ENCODE assay signal across 28 mouse cellular contexts in the genomic region with DNA sequence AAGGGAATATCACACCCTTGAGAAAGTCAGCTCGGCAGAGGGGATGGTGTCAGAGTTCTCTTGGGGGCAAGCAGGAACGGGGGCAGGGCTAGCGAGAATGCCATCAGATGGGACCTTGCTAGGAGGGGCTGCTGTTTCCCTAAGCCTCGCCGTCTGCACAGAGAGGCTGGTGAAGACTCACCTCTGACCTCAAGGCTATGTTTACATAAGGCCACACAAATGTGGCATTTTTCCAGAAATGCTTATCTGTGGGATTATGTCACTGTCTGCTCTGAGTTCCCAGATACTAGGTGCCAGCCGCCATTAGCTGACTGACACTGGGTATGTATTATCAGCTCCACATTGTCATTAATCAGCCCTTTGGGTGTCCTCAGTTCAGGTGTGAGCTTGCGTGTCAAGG. TPM values are rescaled to one million over a fixed set of nuclear protein-coding genes. Genes with fewer than 3 reads are reported as not detected.
DNase-seq lines count a peak whose midpoint lies in the region; ATAC-seq lines count a peak whose summit lies in the region.
"Had no signal": no experiment of that assay in that cellular context is flagged by ENCODE, and none has a peak within 500 bp of the region (broad histone marks: within the 10 kb centered on the region; RNA-seq: fewer than 3 reads in every experiment).

No protein-coding gene starts in this region.

- WGBS in hindbrain, embryonic 14.5 days, result 66% methylated on average over 7 of the region's 7 CpGs
- 55% methylated on average over 7 of the region's 7 CpGs for WGBS in hindbrain, embryonic 13.5 days
- 58% methylated on average over 7 of the region's 7 CpGs for WGBS in midbrain, embryonic 13.5 days
- WGBS in midbrain, embryonic 16.5 days, result 67% methylated on average over 7 of the region's 7 CpGs
- WGBS in liver, embryonic 16.5 days (ENCODE audit: insufficient replicate concordance), result 46% methylated on average over 7 of the region's 7 CpGs
- 45% methylated on average over 7 of the region's 7 CpGs for WGBS in kidney, embryonic 14.5 days

- 0 out of 2 replicates have a peak overlapping the region, but pooled peaks have one; percentile 22 for H3K27ac ChIP-seq in hindbrain, embryonic 14.5 days
- no peak overlapping the region; the same call in 1 of the 2 replicates for H3K27ac ChIP-seq in hindbrain, embryonic 13.5 days
- 0 out of 2 replicates have a peak overlapping the region, but pooled peaks have one; percentile 56 for H3K27ac ChIP-seq in midbrain, embryonic 13.5 days
- no peak overlapping the region; the same call in 1 of the 2 replicates for H3K27ac ChIP-seq in midbrain, embryonic 16.5 days (ENCODE audit: low read length)
- H3K27ac ChIP-seq in liver, embryonic 16.5 days (ENCODE audit: low read length), result no peak overlapping the region
- no peak overlapping the region for H3K27ac ChIP-seq in kidney, embryonic 14.5 days (ENCODE audit: low read depth, low read length)
- H3K27ac ChIP-seq: forebrain, embryonic 13.5 days; hindbrain, postnatal 0 days; intestine, embryonic 15.5 days; limb, embryonic 10.5 days; macrophage; midbrain, embryonic 10.5 days had no signal

- H3K9ac ChIP-seq in hindbrain, embryonic 14.5 days, result no peak overlapping the region
- no peak overlapping the region for H3K9ac ChIP-seq in hindbrain, embryonic 13.5 days
- no peak overlapping the region for H3K9ac ChIP-seq in midbrain, embryonic 13.5 days (replicated peaks)
- no peak overlapping the region for H3K9ac ChIP-seq in midbrain, embryonic 16.5 days (ENCODE audit: low read depth, low read length)
- H3K9ac ChIP-seq in liver, embryonic 16.5 days (ENCODE audit: low read depth, low read length), result no peak overlapping the region
- no peak overlapping the region for H3K9ac ChIP-seq in kidney, embryonic 14.5 days (ENCODE audit: low read depth, low read length)
- H3K9ac ChIP-seq: forebrain, embryonic 13.5 days; intestine, embryonic 15.5 days; limb, embryonic 15.5 days had no signal

- 0 out of 2 replicates have a peak, but pooled peaks cover 9% of the 10 kb centered on the region for H3K36me3 ChIP-seq in hindbrain, embryonic 14.5 days (replicated peaks; ENCODE audit: control insufficient read depth, insufficient read depth)
- H3K36me3 ChIP-seq in hindbrain, embryonic 13.5 days, result peaks cover 25% of the 10 kb centered on the region
- H3K36me3 ChIP-seq in midbrain, embryonic 13.5 days, result no peaks in the 10 kb centered on the region
- peaks cover 5% of the 10 kb centered on the region for H3K36me3 ChIP-seq in midbrain, embryonic 16.5 days (ENCODE audit: control insufficient read depth, insufficient read depth, low read length)
- no peaks in the 10 kb centered on the region for H3K36me3 ChIP-seq in liver, embryonic 16.5 days (ENCODE audit: control insufficient read depth, insufficient read depth)
- H3K36me3 ChIP-seq in kidney, embryonic 14.5 days (ENCODE audit: control insufficient read depth, insufficient read depth, low read length), result no peaks in the 10 kb centered on the region
- H3K36me3 ChIP-seq: intestine, embryonic 15.5 days; limb, embryonic 10.5 days; limb, embryonic 15.5 days; midbrain, embryonic 10.5 days had no signal

- H3K9me3 ChIP-seq in hindbrain, embryonic 14.5 days (ENCODE audit: control insufficient read depth, low read length), result no peaks in the 10 kb centered on the region
- H3K9me3 ChIP-seq in hindbrain, embryonic 13.5 days, result no peaks in the 10 kb centered on the region
- H3K9me3 ChIP-seq in midbrain, embryonic 13.5 days, result no peaks in the 10 kb centered on the region
- H3K9me3 ChIP-seq in midbrain, embryonic 16.5 days (replicated peaks; ENCODE audit: control insufficient read depth, low read length, poor library complexity, severe bottlenecking), result no peaks in the 10 kb centered on the region
- no peaks in the 10 kb centered on the region for H3K9me3 ChIP-seq in liver, embryonic 16.5 days (replicated peaks; ENCODE audit: control insufficient read depth, low read length)
- no peaks in the 10 kb centered on the region for H3K9me3 ChIP-seq in kidney, embryonic 14.5 days (ENCODE audit: control insufficient read depth, low read length)
- H3K9me3 ChIP-seq: forebrain, embryonic 13.5 days; intestine, embryonic 15.5 days; limb, embryonic 10.5 days; limb, embryonic 15.5 days; midbrain, embryonic 10.5 days had no signal

- DNase-seq in hindbrain, embryonic 14.5 days (ENCODE audit: low spot score), result no peak
- DNase-seq in thymus, postnatal 0 days (ENCODE audit: low spot score), result no peak
- DNase-seq: adrenal gland, adult 2 months; B cell, adult 2 months; cerebellum, adult 2 months; cerebellum, postnatal 14 days; gastrocnemius, postnatal 10 days; heart, postnatal 4 days; kidney, adult 8-10 months; kidney, postnatal 10 days; layer of hippocampus, adult 9-11 months; right cerebral cortex, postnatal 4 days; thymus, adult 2 months had no signal

- no peak overlapping the region for H3K4me3 ChIP-seq in hindbrain, embryonic 14.5 days (replicated peaks; ENCODE audit: low read length)
- H3K4me3 ChIP-seq in hindbrain, embryonic 13.5 days, result no peak overlapping the region
- no peak overlapping the region for H3K4me3 ChIP-seq in midbrain, embryonic 13.5 days (replicated peaks)
- no peak overlapping the region for H3K4me3 ChIP-seq in midbrain, embryonic 16.5 days (ENCODE audit: low read depth, low read length)
- H3K4me3 ChIP-seq in liver, embryonic 16.5 days (ENCODE audit: low read depth, low read length), result no peak overlapping the region
- no peak overlapping the region for H3K4me3 ChIP-seq in kidney, embryonic 14.5 days (ENCODE audit: low read length)
- H3K4me3 ChIP-seq: forebrain, embryonic 13.5 days; intestine, embryonic 15.5 days; limb, embryonic 10.5 days; limb, embryonic 15.5 days; midbrain, embryonic 10.5 days had no signal

- no peak overlapping the region for H3K4me2 ChIP-seq in hindbrain, embryonic 14.5 days (replicated peaks)
- no peak overlapping the region for H3K4me2 ChIP-seq in hindbrain, embryonic 13.5 days
- H3K4me2 ChIP-seq in midbrain, embryonic 13.5 days (replicated peaks), result no peak overlapping the region
- H3K4me2 ChIP-seq in midbrain, embryonic 16.5 days (ENCODE audit: low read length), result no peak overlapping the region
- no peak overlapping the region for H3K4me2 ChIP-seq in liver, embryonic 16.5 days (ENCODE audit: low read depth, low read length)
- no peak overlapping the region for H3K4me2 ChIP-seq in kidney, embryonic 14.5 days (replicated peaks; ENCODE audit: low read depth, low read length)
- H3K4me2 ChIP-seq: forebrain, embryonic 13.5 days; intestine, embryonic 15.5 days; limb, embryonic 15.5 days had no signal

- H3K27me3 ChIP-seq in hindbrain, embryonic 14.5 days (ENCODE audit: control insufficient read depth, insufficient read depth, low read length), result no peaks in the 10 kb centered on the region
- H3K27me3 ChIP-seq in hindbrain, embryonic 13.5 days, result peaks cover 10% of the 10 kb centered on the region; the same call in 1 of the 2 replicates
- no peaks in the 10 kb centered on the region for H3K27me3 ChIP-seq in midbrain, embryonic 13.5 days
- no peaks in the 10 kb centered on the region for H3K27me3 ChIP-seq in midbrain, embryonic 16.5 days (ENCODE audit: control insufficient read depth, insufficient read depth, low read depth, low read length)
- no peaks in the 10 kb centered on the region for H3K27me3 ChIP-seq in liver, embryonic 16.5 days (ENCODE audit: control insufficient read depth, insufficient read depth, low read depth, low read length)
- H3K27me3 ChIP-seq in kidney, embryonic 14.5 days (ENCODE audit: control insufficient read depth, insufficient read depth, low read length), result no peaks in the 10 kb centered on the region
- H3K27me3 ChIP-seq: forebrain, embryonic 13.5 days; intestine, embryonic 15.5 days; limb, embryonic 15.5 days had no signal

- ATAC-seq in hindbrain, embryonic 14.5 days (ENCODE audit: low FRiP score), result no peak
- no peak for ATAC-seq in hindbrain, embryonic 13.5 days (ENCODE audit: low FRiP score)
- no peak for ATAC-seq in midbrain, embryonic 13.5 days
- no peak for ATAC-seq in midbrain, embryonic 16.5 days
- ATAC-seq in liver, embryonic 16.5 days (ENCODE audit: low read depth), result peak; percentile 68
- ATAC-seq in megakaryocyte-erythroid progenitor cell, adult 5-6 weeks (replicated peaks; ENCODE audit: low FRiP score, low TSS enrichment, poor library complexity, severe bottlenecking), result peak; percentile 66
- no peak for ATAC-seq in kidney, embryonic 14.5 days (ENCODE audit: low FRiP score, low TSS enrichment)
- ATAC-seq: activated CD4-positive, CD25-positive, alpha-beta regulatory T cell, adult 4 months; forebrain, embryonic 13.5 days; hindbrain, postnatal 0 days; intestine, embryonic 15.5 days had no signal

- H3K4me1 ChIP-seq in hindbrain, embryonic 14.5 days (replicated peaks; ENCODE audit: control insufficient read depth, insufficient read depth, low read length), result peaks cover 15% of the 10 kb centered on the region; the same call in 1 of the 2 replicates
- H3K4me1 ChIP-seq in hindbrain, embryonic 13.5 days (replicated peaks), result peaks cover 29% of the 10 kb centered on the region
- peaks cover 23% of the 10 kb centered on the region for H3K4me1 ChIP-seq in midbrain, embryonic 13.5 days (replicated peaks)
- peaks cover 9% of the 10 kb centered on the region; the same call in 1 of the 2 replicates for H3K4me1 ChIP-seq in midbrain, embryonic 16.5 days (ENCODE audit: control insufficient read depth, insufficient read depth, low read length)
- H3K4me1 ChIP-seq in liver, embryonic 16.5 days (ENCODE audit: control insufficient read depth, low read depth, low read length), result no peaks in the 10 kb centered on the region; the same call in 1 of the 2 replicates
- no peaks in the 10 kb centered on the region for H3K4me1 ChIP-seq in kidney, embryonic 14.5 days (ENCODE audit: control insufficient read depth, insufficient read depth, low read length)
- H3K4me1 ChIP-seq: intestine, embryonic 15.5 days had no signal

RNA-seq across cellular contexts. Expression of a gene that starts 56.0 kb away (rescaled TPM):
- 4.2 and 5.1 TPM in 2 replicates for polyA plus RNA-seq in hindbrain, embryonic 14.5 days (2014; fragmentation: Nextera tagmentation; extraction: Ambion mirVana)
- 3.3 and 4.6 TPM in 2 replicates for polyA plus RNA-seq in hindbrain, embryonic 13.5 days (2015; fragmentation: Nextera tagmentation; extraction: Ambion mirVana)
- polyA plus RNA-seq in midbrain, embryonic 13.5 days (2015; fragmentation: Nextera tagmentation; extraction: Ambion mirVana), result 3.6 and 3.8 TPM in 2 replicates
- polyA plus RNA-seq in midbrain, embryonic 16.5 days (2015; fragmentation: Nextera tagmentation; extraction: Ambion mirVana), result 6.3 and 6.4 TPM in 2 replicates
- 0.06 and 0.07 TPM in 2 replicates for polyA plus RNA-seq in liver, embryonic 16.5 days (2015; fragmentation: Nextera tagmentation; extraction: Ambion mirVana)
- total RNA-seq in megakaryocyte-erythroid progenitor cell, adult 5-6 weeks (2014; fragmentation: Nextera tagmentation), result not detected in 2 replicates
- total RNA-seq in megakaryocyte-erythroid progenitor cell, adult 5-6 weeks (2017), result not detected in 2 replicates
- polyA plus RNA-seq in kidney, embryonic 14.5 days (2014; fragmentation: Nextera tagmentation; extraction: Ambion mirVana), result 0.15 and 0.19 TPM in 2 replicates
- 0.03 and 0.07 TPM in 2 replicates for polyA plus RNA-seq in thymus, postnatal 0 days (2015; fragmentation: Nextera tagmentation; extraction: Ambion mirVana)
- total RNA-seq: monocyte, adult 5-6 weeks had no signal
- polyA plus RNA-seq: limb, embryonic 10.5 days; macrophage had no signal

Comparison
In these comparisons a context has a peak if more than half of its experiments do, and no peak if none do; other contexts are left out.
1. H3K27ac ChIP-seq: peak in hindbrain, embryonic 14.5 days (single experiment) and midbrain, embryonic 13.5 days (single experiment); none in hindbrain, embryonic 13.5 days (single experiment), midbrain, embryonic 16.5 days (single experiment), liver, embryonic 16.5 days (single experiment) and kidney, embryonic 14.5 days (single experiment).
2. ATAC-seq: peak in liver, embryonic 16.5 days (single experiment) and megakaryocyte-erythroid progenitor cell, adult 5-6 weeks (single experiment); none in hindbrain, embryonic 14.5 days (single experiment), hindbrain, embryonic 13.5 days (single experiment), midbrain, embryonic 13.5 days (single experiment), midbrain, embryonic 16.5 days (single experiment) and kidney, embryonic 14.5 days (single experiment).